Mouse (Mus musculus) hindlimb bud, embryonic 11.5 days (tissue): ENCODE data around the gene Btg4.
"Not testable (repeated sequence)": the region's sequence is repeated elsewhere in the genome, so short reads cannot be mapped to it uniquely, and the experiment has no call there.

Experiments
- DNase-seq: peaks from one replicate; pipeline ENCODE4 v3.0.0-alpha.2; 2012; ENCODE audit warnings: low read depth, low spot score; ENCODE audit errors: extremely low spot score

Gene Btg4

GRCm38 (mm10) chr9:51081614-51082013 lies 20.9 kb downstream of the Btg4 start:
- no peak for DNase-seq

GRCm38 (mm10) chr9:51093697-51094096 lies 33.0 kb downstream of the Btg4 start:
- DNase-seq: no peak

DNA sequence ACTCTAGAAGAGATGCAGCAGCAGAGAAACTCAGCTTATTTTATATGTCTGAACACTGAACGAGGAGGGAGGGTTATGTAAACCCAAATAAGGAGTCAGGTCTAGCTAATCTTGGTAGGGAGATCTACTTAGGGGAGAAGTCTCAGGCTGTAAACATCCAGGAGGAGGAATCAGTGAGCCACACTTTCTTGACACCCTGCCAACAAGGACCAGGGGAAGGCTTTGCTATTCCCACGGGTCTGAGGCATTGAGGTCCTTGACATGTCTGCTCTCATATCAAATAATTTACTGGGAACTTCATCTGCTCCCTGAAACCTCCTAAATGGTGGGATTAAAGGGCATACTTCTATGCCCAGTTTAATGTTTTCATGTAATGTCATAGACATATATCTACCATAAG lies 35.6 kb downstream of the Btg4 start:
- no peak for DNase-seq

DNA sequence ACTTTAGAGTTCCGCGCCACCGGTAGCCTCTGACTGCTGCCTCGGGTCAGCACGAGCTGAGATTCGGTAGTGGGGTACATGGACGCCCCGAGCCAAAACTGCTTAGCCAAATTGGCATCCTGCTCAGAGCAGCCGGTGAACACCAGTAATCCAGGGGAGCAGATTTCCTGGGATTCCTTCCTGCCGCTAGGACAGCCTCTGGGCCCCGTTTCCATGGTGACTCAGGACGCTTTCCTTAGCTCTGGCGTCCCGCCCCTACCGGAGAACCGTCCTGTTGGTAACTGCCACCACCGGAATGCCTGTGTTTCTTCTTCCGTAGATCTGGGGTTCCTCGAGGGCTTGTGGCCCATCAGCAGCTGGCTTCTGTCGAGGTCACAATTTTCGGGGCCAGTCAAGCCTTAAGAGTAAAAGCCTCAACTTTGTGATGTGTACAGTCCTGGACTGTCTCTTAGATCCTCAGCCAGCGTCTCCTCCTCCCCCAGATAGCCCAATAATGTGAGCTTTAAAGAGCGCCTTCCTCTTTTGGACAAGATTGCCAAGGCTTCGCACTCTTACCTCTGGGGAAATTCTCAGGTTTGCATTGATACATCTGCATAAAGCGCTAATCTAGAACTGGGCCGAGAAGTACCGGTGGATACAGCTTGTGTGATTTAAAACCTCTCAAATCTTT lies 41.2 kb downstream of the Btg4 start, which contains the start of gene 4833427G06Rik:
TSS of gene 4833427G06Rik (minus strand) at position 323 of the 670 bp plus-strand sequence.
- peak; percentile 30 for DNase-seq

- no peak for DNase-seq
These were observed 42.5 kb downstream of the Btg4 start for GRCm38 (mm10) chr9:51102963-51103807.

DNA sequence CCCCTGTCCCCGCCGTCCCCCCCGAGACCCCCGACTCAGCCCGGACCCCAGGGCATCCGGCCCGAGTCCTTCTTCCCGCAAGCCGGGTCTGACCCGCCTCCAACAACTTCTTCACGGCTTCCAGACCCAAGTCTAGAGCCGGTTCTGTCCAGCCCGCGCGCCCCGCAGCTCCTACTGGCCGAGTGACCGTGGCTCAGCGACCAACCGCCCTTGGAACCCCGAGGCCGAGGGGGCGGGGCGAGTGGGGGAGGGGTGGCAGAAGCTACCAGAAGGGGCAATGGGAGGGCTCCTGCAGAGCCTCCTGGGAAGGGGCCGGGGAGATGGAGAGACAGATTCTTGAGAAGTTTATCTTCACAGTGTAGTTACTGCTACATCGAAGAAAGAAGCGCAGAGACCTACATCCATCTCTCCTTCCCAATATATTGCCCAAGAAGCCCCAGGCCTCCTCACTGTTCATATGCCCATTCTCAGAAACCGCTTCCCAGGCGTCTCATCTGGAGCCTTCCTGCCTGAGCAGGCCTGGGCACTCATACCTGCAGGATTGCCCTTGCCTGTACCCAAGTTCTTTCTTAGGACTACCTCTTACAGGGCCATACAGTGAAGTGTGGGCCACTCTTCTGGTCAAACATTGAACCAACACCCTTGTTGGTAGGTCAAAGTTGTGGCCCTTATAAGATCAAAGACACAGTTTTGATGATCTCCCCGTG lies 43.3 kb downstream of the Btg4 start:
- DNase-seq: no peak

DNA sequence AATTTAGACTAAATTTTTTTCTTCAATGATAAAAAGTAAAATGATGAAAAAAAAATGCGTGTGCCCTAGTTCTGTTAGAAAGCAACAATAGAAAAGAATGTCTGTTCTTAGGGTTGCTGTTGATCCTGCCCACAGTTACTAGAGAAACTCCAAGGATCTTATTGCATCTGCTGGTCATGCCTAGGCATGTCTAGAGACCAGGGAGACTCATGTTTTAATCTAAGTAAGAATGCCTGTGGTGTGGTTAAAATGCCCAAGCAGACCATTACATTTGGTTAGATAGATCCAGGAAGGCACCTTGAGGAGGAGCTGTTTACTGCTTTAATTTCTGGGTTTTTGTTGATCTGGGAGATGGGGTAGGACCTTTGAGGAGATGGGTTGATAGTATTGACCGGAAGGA lies 45.0 kb downstream of the Btg4 start:
- DNase-seq: no peak

- no peak for DNase-seq
These were observed 54.1 kb downstream of the Btg4 start for GRCm38 (mm10) chr9:51114767-51115166.

DNA sequence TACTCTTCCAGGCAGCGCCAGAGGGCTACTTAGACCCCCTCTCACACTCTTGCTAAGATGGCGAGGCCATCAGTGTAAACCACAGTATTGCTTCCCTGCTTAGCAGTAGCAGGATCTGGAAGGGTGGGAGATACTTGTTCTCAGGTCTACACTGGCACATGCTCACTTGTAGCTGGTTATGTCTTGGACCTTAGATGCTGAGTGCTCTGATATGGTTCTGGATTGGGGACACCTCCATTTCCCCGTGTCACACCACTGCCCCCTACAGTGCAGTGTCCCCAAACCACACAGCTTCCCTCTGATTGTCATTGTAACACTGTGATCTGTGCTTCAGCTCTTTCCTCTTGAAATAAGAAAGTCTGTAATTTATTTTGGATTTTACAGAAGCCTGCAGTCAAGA lies 76.3 kb downstream of the Btg4 start:
- no peak for DNase-seq

- no peak for DNase-seq
These were observed 76.7 kb downstream of the Btg4 start for GRCm38 (mm10) chr9:51137432-51137831.

DNA sequence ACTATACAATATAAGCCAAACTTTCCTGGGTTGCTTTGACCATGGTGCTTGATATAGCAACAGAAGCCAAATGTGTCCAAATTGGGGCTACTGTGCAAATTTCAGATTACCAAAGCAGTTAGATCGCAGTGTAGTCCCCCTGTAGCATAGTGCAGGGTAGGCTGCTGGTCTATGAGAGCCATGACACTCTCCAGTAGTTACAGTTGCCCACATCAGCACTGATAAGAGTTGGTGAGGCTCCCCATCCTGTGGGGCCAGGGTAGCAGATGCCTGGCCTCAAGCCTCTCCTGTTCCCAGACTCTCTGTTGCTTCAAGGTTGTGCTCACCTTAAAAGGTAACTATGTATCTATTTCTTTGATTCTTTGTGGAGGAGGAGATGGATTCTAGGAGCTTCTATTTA lies 77.1 kb downstream of the Btg4 start:
- no peak for DNase-seq

DNA sequence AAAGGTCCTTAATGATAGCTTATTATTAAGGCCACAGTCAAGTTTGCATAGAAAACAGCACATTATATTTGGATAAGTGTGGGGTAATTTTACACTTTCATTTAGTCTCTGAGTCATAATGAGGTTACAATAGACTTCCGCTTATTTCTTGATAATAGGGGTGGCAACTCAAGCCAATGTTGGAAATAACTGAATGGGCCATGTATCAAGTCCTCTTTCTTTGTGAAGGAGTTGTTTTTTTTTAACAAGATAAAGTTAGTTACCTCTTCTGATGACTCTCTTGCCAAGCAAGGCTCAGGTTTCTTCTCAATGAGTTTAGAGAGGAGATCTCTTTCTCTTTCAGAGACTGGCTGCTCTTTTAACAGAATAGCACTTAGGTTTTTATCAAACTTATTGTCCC lies 77.6 kb downstream of the Btg4 start:
- no peak for DNase-seq

DNA sequence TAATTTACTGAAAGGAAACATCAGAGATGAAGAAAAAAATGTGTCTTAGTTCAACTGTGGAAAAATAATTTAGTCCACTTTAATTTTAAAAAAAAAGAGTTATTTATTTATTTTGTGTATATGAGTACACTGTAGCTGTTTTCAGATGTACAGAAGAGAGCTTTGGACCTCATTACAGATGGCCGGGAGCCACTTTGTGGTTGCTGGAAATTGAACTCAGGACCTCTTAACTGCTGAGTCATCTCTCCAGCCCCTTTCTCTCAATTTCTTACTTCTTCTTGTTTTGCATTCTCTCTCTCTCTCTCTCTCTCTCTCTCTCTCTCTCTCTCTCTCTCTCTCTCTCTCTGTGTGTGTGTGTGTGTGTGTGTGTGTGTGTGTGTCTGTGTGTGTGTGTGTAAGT lies 78.7 kb downstream of the Btg4 start:
- DNase-seq: not testable (repeated sequence)

DNA sequence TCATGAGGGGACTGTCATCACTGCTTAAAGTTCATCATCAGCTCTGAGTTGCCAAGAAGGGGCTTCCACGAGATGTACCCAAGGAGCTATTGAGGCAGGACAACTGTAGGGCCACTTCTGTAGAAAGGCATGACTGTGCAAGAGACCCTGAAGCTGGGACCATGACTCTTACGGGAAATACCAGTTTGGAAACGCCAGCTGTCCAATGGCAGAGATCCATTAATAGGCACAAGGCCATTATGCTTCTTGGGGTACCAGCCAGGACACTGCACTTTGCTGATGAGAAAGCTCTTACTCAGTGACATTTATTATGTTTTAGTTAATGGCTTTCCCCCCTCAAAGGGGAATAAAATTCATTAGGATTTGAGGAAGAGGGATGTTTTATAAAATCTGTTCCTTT lies 80.0 kb downstream of the Btg4 start:
- DNase-seq: no peak

DNA sequence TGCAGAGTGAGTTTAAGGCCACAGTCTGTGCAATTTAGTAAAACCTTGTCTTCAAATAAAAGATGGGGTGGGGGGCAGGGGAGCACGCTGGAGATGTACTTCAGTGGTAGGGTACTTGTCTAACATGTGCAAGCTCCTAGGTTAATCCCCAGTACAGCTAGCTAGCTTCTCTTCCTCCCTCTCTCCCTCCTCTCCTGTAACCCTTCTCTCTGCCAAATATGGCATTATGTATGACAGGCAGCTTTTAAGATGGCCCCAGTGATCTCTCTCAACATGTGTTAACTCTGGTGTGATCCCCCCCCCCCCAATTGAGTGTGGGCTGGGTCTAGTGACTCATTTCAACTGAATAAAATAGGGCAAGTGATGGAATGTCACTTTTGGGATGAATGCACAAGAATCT lies 82.7 kb downstream of the Btg4 start:
- no peak for DNase-seq

- DNase-seq: no peak
These were observed 83.5 kb downstream of the Btg4 start for GRCm38 (mm10) chr9:51144218-51144617.

- no peak for DNase-seq
These were observed 85.8 kb downstream of the Btg4 start for GRCm38 (mm10) chr9:51146496-51146895.

GRCm38 (mm10) chr9:51147294-51147693 lies 86.6 kb downstream of the Btg4 start:
- DNase-seq: no peak

DNA sequence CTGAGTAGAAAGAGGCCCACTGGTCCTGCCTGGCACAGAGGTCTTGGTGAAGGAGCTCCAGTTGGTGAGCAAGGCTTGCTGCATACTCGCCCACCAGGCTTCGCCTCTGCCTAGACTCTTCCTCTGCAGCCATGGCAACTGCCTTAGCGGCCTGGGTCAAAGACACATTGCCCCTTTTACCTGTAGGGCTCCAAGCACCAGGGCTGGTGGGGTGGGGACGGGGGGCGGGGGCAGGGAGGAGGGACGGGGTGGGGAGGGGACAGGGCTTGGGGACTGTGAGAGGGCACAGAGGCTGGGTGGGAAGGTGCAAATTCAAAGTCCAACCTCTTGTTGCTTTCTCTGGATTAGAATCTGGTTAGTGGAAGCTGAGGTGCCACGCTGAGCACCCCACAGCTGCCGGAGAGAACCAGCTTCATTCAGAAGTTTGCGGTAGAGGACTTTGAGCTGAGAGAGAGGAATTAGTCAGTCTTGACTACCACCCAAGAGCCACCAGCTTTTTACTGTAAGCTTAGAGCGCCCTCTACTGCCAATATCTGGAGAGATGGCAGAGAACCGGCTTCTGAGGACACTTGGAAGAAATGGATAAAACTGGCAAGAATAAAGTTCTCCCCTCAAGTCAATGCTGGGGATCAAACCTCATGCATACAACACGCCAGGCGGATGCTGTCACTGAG lies 91.5 kb downstream of the Btg4 start:
- peak; percentile 53 for DNase-seq

GRCm38 (mm10) chr9:51161771-51162388 lies 101.2 kb downstream of the Btg4 start:
- DNase-seq: no peak

DNA sequence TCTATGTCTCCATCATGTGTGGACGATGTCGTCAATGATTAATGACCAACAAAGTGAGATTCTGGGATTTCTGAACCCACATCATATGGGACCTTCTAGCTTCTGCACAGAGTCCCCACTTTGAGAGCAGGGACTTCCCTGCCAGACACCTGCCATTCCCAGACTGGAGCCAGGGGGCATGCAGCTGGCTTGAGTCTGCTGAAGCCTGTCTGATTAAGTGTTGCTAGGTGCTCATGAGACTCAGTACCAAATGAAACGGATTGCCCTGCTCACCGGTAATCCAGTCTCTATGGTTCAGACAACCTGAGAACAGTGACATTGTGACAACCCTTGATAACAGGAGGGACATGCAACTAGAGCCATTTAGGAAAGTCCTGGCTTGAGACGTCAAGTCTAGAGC lies 103.3 kb downstream of the Btg4 start:
- no peak for DNase-seq
